Mouse (Mus musculus) megakaryocyte, embryonic 14.5 days (primary cell): ENCODE measurements around the gene Fam189a1.

ENCODE experiments used
- FLI1 ChIP-seq: IDR thresholded peaks from 2 replicates; pipeline ENCODE4 v1.6.1; 2012; ENCODE audit warnings: low read length, inconsistent platforms, mixed read lengths
- GATA1 ChIP-seq: IDR thresholded peaks from 3 replicates; pipeline ENCODE4 v1.6.1; 2012; ENCODE audit warnings: mixed read lengths, low read length, inconsistent platforms, borderline replicate concordance

DNA sequence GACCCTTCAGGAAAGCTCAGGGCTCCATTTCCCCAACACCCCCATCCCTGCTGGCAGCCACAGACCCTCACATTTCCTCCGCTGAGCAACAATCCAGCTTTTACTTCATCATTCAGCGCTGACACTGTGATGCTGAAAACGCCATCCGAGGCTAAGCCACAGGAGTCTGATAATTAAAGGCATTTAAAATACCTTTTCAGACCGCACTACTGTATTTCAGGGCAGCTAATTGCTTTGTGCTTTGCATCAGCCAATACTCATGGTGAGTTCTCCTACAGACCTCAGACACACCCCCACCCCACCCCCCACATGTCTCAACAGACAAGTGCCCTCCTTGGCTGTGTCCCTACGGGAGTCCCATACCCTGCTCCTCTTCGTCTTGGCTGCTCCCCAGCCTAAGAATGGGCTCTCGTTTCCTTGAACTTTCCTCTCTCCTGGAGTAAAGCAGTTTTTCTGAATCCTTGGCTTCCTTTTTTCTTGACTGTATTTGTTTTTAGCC is 160.4 kb downstream of the Fam189a1 start:
- TF ChIP-seq GATA1 (no peak), FLI1 (no peak)
